Mouse (Mus musculus): ENCODE measurements around the gene Trnt1. TPM values are rescaled to one million over a fixed set of nuclear protein-coding genes. Genes with fewer than 3 reads are reported as not detected.

Gene Trnt1
- polyA plus RNA-seq, 1 experiment from 2014 or later: 54.9 TPM

Other genes starting within 250 kb of the Trnt1 start
- gene Il5ra, start 20.1 kb upstream of the Trnt1 start, polyA plus RNA-seq (2016; fragmentation: Nextera tagmentation; extraction: Ambion mirVana): 0.05 TPM in 1 of 2 replicates, not detected in the other
- 42.6 and 45.4 TPM in 2 replicates for gene Crbn, start 31.0 kb downstream of the Trnt1 start, polyA plus RNA-seq (2016; fragmentation: Nextera tagmentation; extraction: Ambion mirVana)

All from hindbrain, embryonic 10.5 days (tissue).